Mouse (Mus musculus) Patski (cell line): ENCODE data around the gene Ciz1. TPM values are rescaled to one million over a fixed set of nuclear protein-coding genes. Genes with fewer than 3 reads are reported as not detected.
A peak's percentile ranks its signal among the peaks of the same experiment; 100 is the strongest.

ENCODE experiments used
- ATAC-seq: fragments of 100-300 bp; one replicate; pipeline ENCODE4 v1.8.0; 2021
- CTCF ChIA-PET: fragments of 350-600 bp; sonication (Branson Sonifier 250); formaldehyde crosslinking; loops from one replicate; lab custom pipeline; 2022; ENCODE audit warnings: inconsistent platforms; lab: Charles Lee
- POLR2A ChIA-PET: fragments of 350-600 bp; sonication (Branson Sonifier 250); formaldehyde crosslinking; loops from one replicate; lab custom pipeline; 2022; ENCODE audit warnings: antibody characterized with exemption, inconsistent platforms; lab: Charles Lee
- DNase-seq: peaks from one replicate; pipeline ENCODE4 v3.0.0-alpha.2; 2011; ENCODE audit warnings: low read depth, low spot score
- H3K27me3 ChIP-seq: fragments of 371-371 bp; one replicate; pipeline ENCODE4 v1.5.1; 2021
- CTCF ChIP-seq: fragments of 100-300 bp; IDR thresholded peaks from one replicate; pipeline ENCODE4 v1.5.1; 2021
- in situ Hi-C: fragments of 300-500 bp; cut with MboI; formaldehyde crosslinking; loops from 3 replicates; pipeline ENCODE4 v1.11.1; 2018; ENCODE audit warnings: low pct_unique_long_range_greater_than_20kb, mixed read lengths
- polyA plus RNA-seq: library from polyadenylated mRNA; unstranded; gene quantifications from one replicate; pipeline ENCODE4 v1.2.3, GENCODE M21; 2021

Gene Ciz1
- polyA plus RNA-seq, 1 experiment from 2014 or later = 69.7 TPM

DNA sequence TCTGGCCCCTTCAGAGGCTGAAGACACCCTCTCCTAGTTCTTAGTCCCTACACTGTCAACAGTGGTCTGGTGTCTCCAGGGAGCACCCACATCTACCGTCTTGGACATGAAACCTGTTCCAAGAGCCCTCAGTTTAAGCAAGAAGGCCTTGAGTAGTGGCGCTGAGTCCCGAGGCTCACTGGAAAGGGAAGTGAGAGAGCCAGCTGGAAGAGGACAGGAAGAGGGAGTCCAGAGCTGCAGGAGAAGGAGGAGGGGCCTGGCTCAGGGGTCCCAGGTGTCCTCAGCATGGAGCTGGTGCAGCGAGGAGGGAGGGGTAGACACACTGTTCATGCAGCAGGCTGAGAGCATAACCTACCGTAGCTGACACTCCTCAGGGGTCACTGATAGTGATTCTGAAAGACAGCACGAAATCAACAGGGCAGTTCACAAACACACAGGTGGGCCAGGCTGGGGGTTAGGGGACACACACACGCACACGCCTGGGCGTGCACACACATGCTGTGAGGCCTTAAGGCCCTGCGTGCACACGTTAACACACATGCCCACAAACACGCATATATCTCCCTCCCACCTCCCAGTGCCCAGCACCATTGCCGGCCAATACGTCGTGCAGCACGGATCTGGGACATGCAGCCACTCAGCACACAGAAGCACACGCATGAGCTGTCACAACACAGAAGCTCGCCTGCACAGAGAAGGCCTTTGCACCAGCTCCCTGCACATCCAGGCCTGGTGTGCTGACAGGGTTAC is 41.9 kb upstream of the Ciz1 start:
- no peak for ATAC-seq
- CTCF ChIA-PET = no interaction called here
- in situ Hi-C loops = loop anchor here (5.0 kb wide), 1 partner anchor 42 kb away; the partner anchor contains the start of genes Ciz1 and Dnm1

DNA sequence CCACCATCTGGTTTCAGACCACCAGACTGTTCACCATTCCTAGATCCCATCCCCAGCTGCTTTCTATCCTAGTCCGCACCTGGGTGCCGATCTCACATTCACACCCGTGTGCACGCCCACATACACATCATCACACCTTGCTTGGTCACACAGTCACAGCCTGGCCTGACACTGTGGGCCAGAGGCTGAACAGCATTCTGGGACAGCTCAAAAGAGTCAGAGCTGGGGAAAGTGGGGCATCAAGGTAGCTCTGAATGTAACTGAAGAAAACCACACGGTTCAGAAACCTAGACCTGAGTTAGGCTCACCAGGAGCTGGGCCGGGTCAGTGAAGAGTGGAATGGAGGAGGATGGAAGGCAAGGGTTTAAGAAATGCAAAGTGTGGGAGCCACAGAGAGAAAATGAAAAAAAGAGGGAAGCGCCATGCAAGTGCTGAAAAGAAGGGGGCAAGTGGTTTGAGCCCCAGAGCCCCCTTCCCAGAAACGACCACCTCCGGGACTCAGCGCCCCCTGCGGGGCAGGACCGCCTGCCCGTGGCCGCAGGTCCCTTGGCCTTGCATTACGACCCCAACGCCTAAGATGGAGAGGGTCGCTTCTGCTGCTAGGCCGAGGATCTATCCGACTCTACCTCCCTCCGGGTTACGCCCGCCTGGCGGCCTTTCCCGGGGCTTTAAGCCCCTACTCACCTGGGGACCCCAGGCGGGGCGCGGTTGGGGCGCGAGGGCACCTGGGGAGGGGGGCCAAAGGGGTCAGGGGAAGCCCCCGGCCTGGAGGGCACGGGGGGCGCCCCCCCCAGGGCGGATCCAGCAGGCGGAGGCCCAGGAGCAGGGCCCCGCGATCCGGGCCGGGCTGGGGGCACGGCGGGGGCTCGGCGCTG is 40.4 kb upstream of the Ciz1 start:
- no peaks in the 10 kb centered on the region for H3K27me3 ChIP-seq
- in situ Hi-C loops = loop anchor here (5.0 kb wide), 1 partner anchor 41 kb away; the partner anchor contains the start of genes Ciz1 and Dnm1
- ATAC-seq (no peak), DNase-seq (no peak)
- ChIA-PET POLR2A (interaction anchor here (2.6 kb wide), 1 partner anchor 7 kb away, joined by 7 read pairs; no protein-coding TSS in a partner anchor), CTCF (no interaction called here)
- TF ChIP-seq CTCF = no peak

More for the DNA sequence above, 41.9 kb upstream of the Ciz1 start:
- H3K27me3 ChIP-seq = no peaks in the 10 kb centered on the region
- POLR2A ChIA-PET = interaction anchor here (0.7 kb wide), 1 partner anchor 9 kb away, joined by 3 read pairs; no protein-coding TSS in a partner anchor
- DNase-seq = no peak
- TF ChIP-seq CTCF = no peak

DNA sequence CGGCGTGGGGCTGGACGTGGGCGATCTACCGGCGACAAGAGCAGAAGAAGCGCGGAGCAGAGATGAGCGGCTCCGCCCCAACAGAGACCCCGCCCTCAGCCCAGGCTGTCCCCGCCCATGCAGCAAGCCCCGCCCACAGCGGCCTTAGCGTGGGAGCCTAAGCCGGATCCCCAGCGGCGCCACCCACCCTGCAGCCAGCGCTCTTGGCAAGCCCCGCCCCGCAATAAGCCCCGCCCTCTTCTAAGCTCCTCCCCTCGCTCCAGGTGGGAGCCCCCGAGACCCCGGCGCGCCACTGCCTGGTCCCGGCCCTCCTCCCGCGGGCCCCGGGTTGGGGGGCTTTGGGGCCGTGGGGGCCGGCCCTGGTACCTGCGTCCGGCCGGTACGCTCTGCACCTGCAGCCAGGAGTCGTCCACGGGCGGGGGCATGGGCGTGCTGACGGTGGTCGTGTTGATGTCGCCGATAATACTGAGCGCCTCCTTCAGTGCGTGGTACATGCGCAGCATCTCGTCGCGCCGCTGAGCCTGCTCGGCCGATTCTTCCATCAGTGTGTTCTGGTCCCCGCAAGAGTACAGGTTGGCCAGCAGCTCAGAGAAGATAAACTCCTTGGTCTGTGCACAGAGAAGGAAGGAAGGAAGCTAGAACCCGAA is 39.7 kb upstream of the Ciz1 start:
- TF ChIP-seq CTCF = no peak
- ATAC-seq (peak; percentile 20), DNase-seq (no peak)
- POLR2A ChIA-PET = interaction anchor here (0.6 to 2.6 kb wide), 2 partner anchors 8 to 366 kb away, joined by 3 to 7 read pairs; no protein-coding TSS in a partner anchor
- CTCF ChIA-PET = no interaction called here
- in situ Hi-C loops = loop anchor here (5.0 kb wide), 1 partner anchor 40 kb away; the partner anchor contains the start of genes Ciz1 and Dnm1
- no peaks in the 10 kb centered on the region for H3K27me3 ChIP-seq

DNA sequence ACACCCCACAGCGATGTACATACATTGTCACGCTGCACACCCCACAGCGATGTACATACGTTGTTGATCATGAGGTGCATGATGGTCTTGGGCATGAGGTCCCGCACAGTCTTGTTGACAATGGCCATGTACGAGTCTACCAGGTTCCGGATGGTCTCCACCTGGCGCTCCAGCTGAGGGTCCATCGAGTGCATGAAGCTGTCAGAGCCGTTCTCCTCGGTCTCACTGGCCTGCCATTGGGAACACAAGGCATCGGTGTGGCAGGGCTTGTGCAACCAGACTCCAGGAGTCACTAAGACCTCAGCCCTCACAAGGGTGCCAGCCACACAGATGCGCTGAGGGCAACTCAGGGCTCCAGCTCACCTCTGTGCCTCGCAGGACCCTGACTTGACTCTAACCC is 37.3 kb upstream of the Ciz1 start:
- ChIA-PET POLR2A (interaction anchor here (2.8 kb wide), 1 partner anchor 9 kb away, joined by 8 read pairs; no protein-coding TSS in a partner anchor), CTCF (no interaction called here)
- no peak for DNase-seq
- no peaks in the 10 kb centered on the region for H3K27me3 ChIP-seq
- in situ Hi-C loops = loop anchor here (5.0 kb wide), 1 partner anchor 37 kb away; the partner anchor contains the start of genes Ciz1 and Dnm1
- ATAC-seq = no peak
- no peak for TF ChIP-seq CTCF

DNA sequence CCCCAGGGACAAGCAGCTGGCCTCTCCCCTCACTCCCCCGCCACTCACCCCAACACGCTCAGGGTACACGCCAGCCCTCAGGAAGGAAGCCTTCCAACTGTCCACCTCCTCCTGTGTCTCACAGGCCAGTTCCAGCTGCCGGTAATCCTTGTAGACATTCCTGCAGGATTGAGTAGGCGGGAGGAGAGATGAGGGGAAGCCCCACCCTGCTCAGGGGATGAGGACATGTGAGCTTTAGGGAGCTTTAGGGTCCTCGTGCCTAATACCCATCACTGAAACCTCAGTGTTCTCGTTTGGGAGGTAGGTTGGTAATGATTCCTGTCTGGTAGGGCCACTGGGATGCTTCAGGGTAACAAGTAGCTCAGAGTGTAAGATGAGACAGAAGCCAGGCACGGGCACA is 36.4 kb upstream of the Ciz1 start:
- TF ChIP-seq CTCF = no peak
- in situ Hi-C loops = no loop called here
- no peaks in the 10 kb centered on the region for H3K27me3 ChIP-seq
- DNase-seq (no peak), ATAC-seq (no peak)
- ChIA-PET POLR2A (interaction anchor here (0.6 to 2.8 kb wide), 2 partner anchors 8 to 98 kb away, joined by 3 to 8 read pairs; no protein-coding TSS in a partner anchor), CTCF (no interaction called here)

DNA sequence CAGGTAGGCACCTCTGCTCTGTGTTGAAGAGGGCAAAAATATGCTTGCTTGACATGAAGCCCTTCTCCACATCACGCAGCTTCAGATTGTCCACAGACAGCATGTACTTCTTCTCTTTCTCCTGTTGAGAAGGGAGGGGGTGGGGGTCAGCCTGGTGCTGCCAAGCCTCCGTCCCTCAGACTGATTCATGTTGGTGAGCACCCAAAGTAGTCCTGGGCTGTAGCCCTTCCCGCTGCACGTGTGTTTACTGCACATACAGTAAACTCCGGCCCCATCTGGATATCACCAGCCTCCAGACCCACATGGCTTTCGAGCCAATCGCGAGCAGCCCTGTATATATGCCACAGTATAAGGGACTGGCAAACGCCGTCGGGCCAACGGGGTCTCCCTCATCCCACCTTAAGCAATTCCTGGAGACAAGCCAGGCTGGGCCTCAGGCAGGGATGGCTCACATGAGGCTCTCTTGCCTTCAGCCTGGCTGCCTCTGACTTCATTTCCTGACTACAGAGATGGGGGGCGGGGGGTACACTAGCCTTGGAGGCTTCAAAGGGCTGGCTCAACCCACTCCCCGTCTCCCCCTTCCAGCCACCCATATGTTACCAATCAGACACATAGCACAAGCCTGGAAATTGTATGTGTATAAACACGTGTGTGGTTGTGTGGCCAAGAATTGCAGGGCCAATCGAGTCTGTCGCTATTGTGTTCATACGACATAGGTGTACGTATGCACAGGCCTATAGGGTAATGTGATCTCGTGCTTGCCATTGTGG is 35.1 kb upstream of the Ciz1 start:
- in situ Hi-C loops = no loop called here
- H3K27me3 ChIP-seq = no peaks in the 10 kb centered on the region
- ChIA-PET CTCF (interaction anchor here (0.8 kb wide), 1 partner anchor 8 kb away, joined by 5 read pairs; no protein-coding TSS in a partner anchor), POLR2A (no interaction called here)
- DNase-seq (no peak), ATAC-seq (no peak)
- TF ChIP-seq CTCF = no peak

DNA sequence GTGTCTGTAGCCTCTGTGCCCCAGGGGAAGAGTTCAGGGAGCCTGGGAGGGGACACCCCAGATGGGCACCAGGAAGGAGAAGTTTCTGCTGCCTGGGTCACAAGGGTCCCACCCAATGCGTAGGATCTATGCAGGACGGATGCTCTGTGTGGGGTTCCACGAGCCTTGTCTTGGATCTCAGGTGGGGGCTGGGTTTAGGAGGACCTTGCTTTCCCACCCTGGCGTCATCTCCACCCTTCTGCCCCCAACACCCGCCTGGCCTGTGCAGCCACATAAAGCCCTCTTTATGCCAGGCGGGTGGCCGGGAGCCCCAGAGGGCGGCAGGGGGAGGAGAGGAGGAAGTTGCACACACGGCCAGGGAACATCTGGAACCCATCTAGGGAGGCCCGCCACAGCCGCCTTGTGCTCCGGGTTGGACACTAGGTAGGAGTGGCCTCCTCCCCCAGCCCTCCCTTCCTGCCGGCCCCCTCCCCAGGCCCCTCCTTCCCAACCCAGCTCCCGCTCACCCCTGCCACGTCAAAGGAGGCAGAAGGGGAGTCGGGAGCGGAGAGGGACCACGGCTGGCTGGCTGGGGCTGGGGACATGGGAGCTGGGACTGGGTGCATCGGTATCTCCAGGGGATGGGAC is 34.2 kb upstream of the Ciz1 start:
- ChIA-PET POLR2A (no interaction called here), CTCF (no interaction called here)
- ATAC-seq = no peak
- no peak for DNase-seq
- no peaks in the 10 kb centered on the region for H3K27me3 ChIP-seq
- in situ Hi-C loops = no loop called here
- no peak for TF ChIP-seq CTCF

DNA sequence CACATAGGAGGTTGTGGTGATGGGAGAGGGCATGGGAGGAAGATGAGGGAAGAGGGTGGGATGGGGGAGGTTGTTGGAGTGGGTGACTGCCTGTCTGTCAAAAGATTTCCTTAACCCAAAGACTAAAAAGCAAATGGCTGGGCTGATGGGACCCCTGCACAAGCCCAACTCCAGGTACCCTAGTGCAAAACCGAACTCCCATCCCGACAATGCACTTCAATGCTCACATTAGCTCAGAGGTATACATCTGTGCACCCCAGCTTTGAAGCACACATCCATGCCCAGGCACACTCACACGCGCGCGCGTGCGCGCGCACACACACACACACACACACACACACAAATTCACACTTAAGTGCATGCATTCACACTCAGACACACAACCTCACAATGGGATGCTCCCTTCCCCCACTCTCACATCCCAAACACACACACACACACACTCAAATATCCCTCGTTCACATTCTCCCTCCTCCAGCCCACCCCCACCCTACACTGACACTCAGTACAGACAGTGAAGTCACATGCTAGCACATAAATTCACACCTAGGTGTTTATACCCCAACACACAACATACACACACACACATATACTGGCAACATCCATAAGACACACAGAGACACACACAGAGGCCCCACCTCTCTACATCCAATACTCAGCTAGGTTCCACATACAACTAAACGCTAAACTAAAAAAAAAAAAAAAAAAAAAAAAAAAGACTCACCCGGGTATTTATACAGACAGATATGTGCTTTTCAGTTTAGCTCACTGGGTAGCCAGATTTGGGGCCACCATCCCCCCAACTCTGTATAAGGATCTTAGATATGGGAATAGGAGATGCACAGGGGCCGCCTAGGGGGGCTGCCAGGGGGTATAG is 33.2 kb upstream of the Ciz1 start:
- ATAC-seq = no peak
- no peak for DNase-seq
- ChIA-PET CTCF (no interaction called here), POLR2A (no interaction called here)
- TF ChIP-seq CTCF = no peak
- in situ Hi-C loops = no loop called here
- no peaks in the 10 kb centered on the region for H3K27me3 ChIP-seq
